Mouse (Mus musculus) midbrain, postnatal 0 days (tissue): Measurements from ENCODE around the gene Zfp28. TPM values are rescaled to one million over a fixed set of nuclear protein-coding genes. Genes with fewer than 3 reads are reported as not detected.

Source experiments
- ATAC-seq: fragments of 200-750 bp; cut with Nextera tagmentation; 2 replicates; pipeline ENCODE4 v1.8.0; 2017; ENCODE audit warnings: moderate number of reproducible peaks, mild to moderate bottlenecking, moderate TSS enrichment, moderate library complexity; ENCODE audit not compliant: low FRiP score
- DNase-seq: peaks from one replicate; pipeline ENCODE4 v3.0.0-alpha.2; 2015; ENCODE audit warnings: low spot score
- H3K27ac ChIP-seq: fragments of 300-500 bp; sonication (generic); 2 replicates; pipeline ENCODE4 v1.5.1; 2014; ENCODE audit warnings: low read depth, mild to moderate bottlenecking, low read length, mixed read lengths
- H3K27me3 ChIP-seq: fragments of 300-500 bp; sonication (generic); 2 replicates; pipeline ENCODE4 v1.6.1; 2014; ENCODE audit warnings: low read length, control low read depth, mixed read lengths; ENCODE audit not compliant: insufficient read depth
- H3K36me3 ChIP-seq: fragments of 300-500 bp; sonication (generic); 2 replicates; pipeline ENCODE4 v1.6.1; 2014; ENCODE audit warnings: low read length, control low read depth, mixed read lengths; ENCODE audit not compliant: insufficient read depth
- H3K4me1 ChIP-seq: fragments of 300-500 bp; sonication (generic); 2 replicates; pipeline ENCODE4 v1.6.1; 2014; ENCODE audit warnings: mild to moderate bottlenecking, control low read depth, antibody characterized with exemption, low read length, mixed read lengths; ENCODE audit not compliant: insufficient read depth
- H3K4me2 ChIP-seq: fragments of 300-500 bp; sonication (generic); 2 replicates; pipeline ENCODE4 v1.6.1; 2014; ENCODE audit warnings: low read depth, mild to moderate bottlenecking, low read length, mixed read lengths; ENCODE audit not compliant: poor library complexity, severe bottlenecking
- H3K4me3 ChIP-seq: fragments of 300-500 bp; sonication (generic); 2 replicates; pipeline ENCODE4 v1.5.1; 2014; ENCODE audit warnings: low read depth, mild to moderate bottlenecking, low read length, moderate library complexity
- H3K9ac ChIP-seq: fragments of 300-500 bp; sonication (generic); replicated peaks from 2 replicates; pipeline ENCODE4 v1.6.1; 2014; ENCODE audit warnings: mild to moderate bottlenecking, low read length, moderate library complexity, mixed read lengths; ENCODE audit not compliant: poor library complexity, severe bottlenecking
- H3K9me3 ChIP-seq: fragments of 300-500 bp; sonication (generic); 2 replicates; pipeline ENCODE4 v1.6.1; 2016; ENCODE audit warnings: low read length, control low read depth
- CTCF ChIP-seq: IDR thresholded peaks from 2 replicates; pipeline ENCODE4 v1.5.1; 2016; ENCODE audit warnings: antibody characterized with exemption, mild to moderate bottlenecking
- WGBS: fragments of 180-500 bp; shearing (Covaris S2); extraction: QIAGEN DNeasy Blood & Tissue Kit; methylation state at CpG from one replicate; pipeline ENCODE4 v1.1.7; 2014; 5-methylcytosine and 5-hydroxymethylcytosine counted together
- polyA plus RNA-seq: library from polyadenylated mRNA; unstranded; fragments of >200 nt; fragmentation: Nextera tagmentation; extraction: Ambion mirVana; gene quantifications from 2 replicates; pipeline ENCODE4 v1.2.1, GENCODE M21; 2015
- total RNA-seq: library from RNA; depleted of rRNA; stranded (reverse); fragments of >200 nt; gene quantifications from 2 replicates; pipeline ENCODE4 v1.2.3, GENCODE M21; 2014; rRNA removed

Zfp28 gene
- total RNA-seq (14.8 and 16.5 TPM in 2 replicates), polyA plus RNA-seq (16.4 and 19.5 TPM in 2 replicates)

DNA sequence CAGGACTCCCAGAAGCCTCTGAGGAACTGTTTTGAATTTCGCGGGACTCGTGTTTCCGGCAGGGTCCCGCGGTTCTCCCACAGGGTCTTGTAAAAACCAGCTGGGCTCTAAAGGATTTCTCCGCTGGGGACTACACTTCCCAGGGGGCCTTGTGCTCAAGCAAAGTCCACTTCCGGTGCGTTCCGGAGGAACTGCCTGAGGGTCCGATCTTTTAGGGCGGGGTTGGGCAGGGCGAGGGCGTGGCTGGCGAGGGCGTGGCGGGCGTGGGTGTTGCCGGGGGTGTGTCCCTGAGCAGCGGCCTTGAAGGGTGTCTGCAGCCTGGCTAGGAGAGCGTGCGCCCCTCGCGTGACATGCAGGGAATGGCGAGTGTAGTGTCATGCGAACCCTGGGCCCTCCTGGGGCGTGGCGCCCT, at the start of gene Zfp28:
Zfp28 (plus strand) TSS at position 252 of the 412 bp plus-strand sequence.
- peak within 1 kb of the TSS; percentile 83 for H3K9ac ChIP-seq
- H3K27me3 ChIP-seq: no peaks in the 10 kb centered on the region
- DNase-seq: peak; percentile 98
- peak within 1 kb of the TSS; percentile 69 for H3K27ac ChIP-seq
- H3K4me2 ChIP-seq: peak within 1 kb of the TSS; percentile 89
- H3K9me3 ChIP-seq: no peaks in the 10 kb centered on the region
- peaks cover 20% of the 10 kb centered on the region; the same call in 1 of the 2 replicates for H3K36me3 ChIP-seq
- peaks cover 5% of the 10 kb centered on the region for H3K4me1 ChIP-seq
- H3K4me3 ChIP-seq: peak within 1 kb of the TSS; percentile 66
- TF ChIP-seq CTCF: peak; percentile 47
- 0% methylated on average over 26 of the region's 28 CpGs for WGBS
- ATAC-seq: peak; percentile 94

DNA sequence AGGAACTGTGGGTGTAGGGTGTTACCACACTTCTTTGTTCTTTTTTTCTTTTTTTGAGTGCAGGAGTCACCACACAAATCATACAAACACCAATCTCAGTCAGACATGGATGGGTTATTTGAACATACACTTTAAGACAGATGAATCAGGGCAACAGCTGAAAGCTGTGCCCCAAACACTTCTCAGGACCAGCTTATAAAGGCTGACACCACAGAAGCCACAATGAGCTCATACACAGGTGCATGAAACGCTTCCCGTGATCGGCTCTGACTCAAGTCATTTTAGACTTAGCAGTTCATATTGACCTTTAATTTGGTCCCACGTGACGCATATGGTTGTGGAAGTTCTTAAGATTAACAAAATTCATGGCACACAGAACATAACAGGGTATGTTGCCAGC, 43.2 kb upstream of the Zfp28 start:
- DNase-seq (no peak), ATAC-seq (no peak)
- no peak overlapping the region for H3K27ac ChIP-seq
- TF ChIP-seq CTCF: no peak
- WGBS: 81% methylated on average over 5 of the region's 5 CpGs
- no peaks in the 10 kb centered on the region for H3K4me1 ChIP-seq
- no peak overlapping the region for H3K4me3 ChIP-seq
- H3K4me2 ChIP-seq: no peak overlapping the region
- H3K9me3 ChIP-seq: no peaks in the 10 kb centered on the region
- no peaks in the 10 kb centered on the region for H3K36me3 ChIP-seq
- H3K27me3 ChIP-seq: no peaks in the 10 kb centered on the region
- no peak overlapping the region for H3K9ac ChIP-seq

DNA sequence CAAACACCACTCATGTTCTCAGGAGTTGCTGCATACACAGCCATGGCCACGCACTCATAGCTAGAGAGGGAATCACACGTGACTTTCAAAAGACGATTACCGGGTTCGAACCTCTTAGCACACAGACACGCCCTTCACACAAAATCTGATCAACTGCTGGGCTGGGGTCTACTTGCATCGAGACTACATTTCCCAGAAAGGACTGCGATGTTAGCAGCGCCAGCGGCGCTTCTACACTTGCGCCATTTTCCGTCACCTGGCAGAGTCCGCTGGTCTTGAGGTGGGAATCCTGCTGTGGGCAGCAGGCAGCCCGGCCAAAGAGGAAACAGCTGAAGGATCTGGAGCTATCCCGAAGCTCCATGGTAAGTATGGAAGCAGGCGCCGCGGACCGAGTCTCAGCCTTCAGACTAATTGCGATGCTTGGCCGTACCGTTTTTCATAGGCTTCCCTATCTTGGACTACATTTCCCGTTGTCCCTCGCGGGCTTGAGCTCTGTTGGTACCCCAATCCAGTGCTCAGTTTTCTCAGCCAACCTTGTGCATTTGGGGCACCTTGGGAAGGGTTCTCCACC, 39.5 kb upstream of the Zfp28 start, which contains the start of gene Gm3854:
Gm3854 (plus strand) TSS at position 259 of the 571 bp plus-strand sequence.
- no peaks in the 10 kb centered on the region for H3K4me1 ChIP-seq
- no peaks in the 10 kb centered on the region for H3K27me3 ChIP-seq
- no peaks in the 10 kb centered on the region for H3K36me3 ChIP-seq
- H3K4me3 ChIP-seq: peak within 1 kb of the TSS; percentile 64
- DNase-seq: peak; percentile 93
- H3K27ac ChIP-seq: peak within 1 kb of the TSS; percentile 91
- no peaks in the 10 kb centered on the region for H3K9me3 ChIP-seq
- ATAC-seq: peak; percentile 91
- 0% methylated on average over 26 of the region's 26 CpGs for WGBS
- no peak for TF ChIP-seq CTCF
- peak within 1 kb of the TSS; percentile 64 for H3K9ac ChIP-seq
- peak within 1 kb of the TSS; percentile 51 for H3K4me2 ChIP-seq

DNA sequence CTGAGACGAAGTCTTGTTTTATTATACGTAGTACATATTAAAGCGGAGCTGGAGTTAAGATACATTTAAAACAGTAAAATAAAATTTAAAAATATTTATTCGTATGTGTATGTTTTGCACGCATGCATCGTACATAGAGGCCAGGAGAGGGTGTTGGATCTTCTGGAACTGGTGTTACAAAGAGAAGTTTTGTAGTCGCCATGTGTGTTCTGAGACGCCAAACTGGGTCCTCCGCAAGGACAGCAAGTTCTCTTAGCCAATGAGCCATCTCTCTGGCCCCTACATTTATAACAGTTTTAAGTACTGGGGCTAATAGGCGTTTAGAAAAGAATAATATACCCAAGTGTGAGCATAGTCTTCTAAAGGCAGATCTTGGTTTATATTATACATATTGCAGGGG, 39.0 kb upstream of the Zfp28 start:
- Histone ChIP-seq H3K27me3 (no peaks in the 10 kb centered on the region), H3K9ac (peak overlapping the region; percentile 64; the same call in 1 of the 2 replicates), H3K4me2 (peak overlapping the region; percentile 51), H3K36me3 (no peaks in the 10 kb centered on the region), H3K4me3 (peak overlapping the region; percentile 64), H3K4me1 (no peaks in the 10 kb centered on the region), H3K27ac (peak overlapping the region; percentile 91; the same call in 1 of the 2 replicates), H3K9me3 (no peaks in the 10 kb centered on the region)
- DNase-seq: no peak
- no peak for TF ChIP-seq CTCF
- WGBS: 31% methylated on average over 10 of the region's 10 CpGs
- peak; percentile 18; the same call in 1 of the 2 replicates for ATAC-seq

DNA sequence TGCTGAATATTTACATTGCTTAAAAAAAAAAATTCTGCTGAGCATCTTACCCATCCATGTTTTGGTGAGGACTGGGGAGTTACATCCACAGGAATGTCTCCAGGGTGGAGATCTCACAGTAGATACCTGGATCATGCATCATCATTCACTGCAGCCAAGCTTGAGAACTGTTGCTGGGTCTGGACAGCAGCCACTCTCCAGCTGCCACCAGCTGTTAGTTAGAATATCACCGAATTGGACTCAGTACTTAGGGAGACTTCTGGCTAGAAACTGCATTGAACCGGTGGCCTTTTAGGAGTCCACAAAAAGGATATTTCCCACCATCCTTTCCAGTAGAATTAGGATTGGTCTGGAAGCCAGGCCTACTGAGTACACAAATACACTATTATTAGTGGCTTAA, 25.0 kb upstream of the Zfp28 start:
- 67% methylated on average over 2 of the region's 2 CpGs for WGBS
- H3K9ac ChIP-seq: no peak overlapping the region
- H3K4me1 ChIP-seq: no peaks in the 10 kb centered on the region
- no peak for TF ChIP-seq CTCF
- ATAC-seq (no peak), DNase-seq (no peak)
- peaks cover 17% of the 10 kb centered on the region for H3K36me3 ChIP-seq
- no peaks in the 10 kb centered on the region for H3K9me3 ChIP-seq
- no peak overlapping the region for H3K27ac ChIP-seq
- no peak overlapping the region for H3K4me3 ChIP-seq
- H3K27me3 ChIP-seq: no peaks in the 10 kb centered on the region
- H3K4me2 ChIP-seq: no peak overlapping the region

DNA sequence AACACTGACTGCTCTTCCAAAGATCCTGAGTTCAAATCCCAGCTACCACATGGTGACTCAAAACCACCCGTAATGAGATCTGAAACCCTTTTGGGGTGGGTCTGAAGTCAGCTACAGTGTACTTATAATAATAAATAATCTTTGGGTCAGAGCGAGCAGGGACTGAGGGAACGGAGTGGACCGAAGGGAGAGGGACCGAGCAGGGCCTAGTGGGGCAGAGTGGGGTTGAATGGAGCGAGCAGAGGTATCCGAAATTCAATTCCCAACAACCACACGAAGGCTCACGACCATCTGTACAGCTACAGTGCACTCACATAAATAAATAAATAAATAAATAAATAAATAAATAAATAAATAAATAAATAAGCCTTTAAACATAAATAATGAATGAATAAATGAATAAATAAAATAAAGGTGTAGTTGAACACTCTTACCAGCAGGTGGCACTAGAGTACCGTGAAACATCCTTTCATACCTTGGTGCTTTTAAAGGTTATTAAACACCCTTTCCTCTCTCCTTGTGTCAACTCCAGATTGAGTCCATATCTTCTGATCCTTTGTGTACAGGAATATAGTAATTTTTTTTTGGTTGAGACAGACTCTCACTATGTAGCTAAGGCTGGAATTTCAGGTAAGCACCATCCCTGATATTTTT, 24.0 kb upstream of the Zfp28 start:
- WGBS: 48% methylated on average over 10 of the region's 10 CpGs
- no peaks in the 10 kb centered on the region for H3K27me3 ChIP-seq
- peaks cover 8% of the 10 kb centered on the region; the same call in 1 of the 2 replicates for H3K36me3 ChIP-seq
- ATAC-seq (no peak), DNase-seq (peak; percentile 90)
- H3K4me2 ChIP-seq: no peak overlapping the region
- no peak overlapping the region for H3K4me3 ChIP-seq
- no peak overlapping the region for H3K9ac ChIP-seq
- no peak overlapping the region for H3K27ac ChIP-seq
- peak; percentile 83 for TF ChIP-seq CTCF
- no peaks in the 10 kb centered on the region for H3K9me3 ChIP-seq
- H3K4me1 ChIP-seq: no peaks in the 10 kb centered on the region
